Mouse (Mus musculus): ENCODE results near the gene Sstr2.

- no peak for TF ChIP-seq CTCF (IDR thresholded peaks at IDR 0.05; ENCODE audit: borderline replicate concordance, insufficient read depth, low read depth, low read length)
- TF ChIP-seq POLR2A (IDR thresholded peaks at IDR 0.05; ENCODE audit: borderline replicate concordance, insufficient read depth, low read length): no peak
Observed at GRCm38 (mm10) chr11:113633398-113633797, 14.3 kb downstream of the Sstr2 start.
